Mouse (Mus musculus) kidney, embryonic 16.5 days (tissue): ENCODE results near the gene Esrrg. TPM values are rescaled to one million over a fixed set of nuclear protein-coding genes. Genes with fewer than 3 reads are reported as not detected.

Experiments used
- ATAC-seq: fragments of 200-750 bp; cut with Nextera tagmentation; 2 replicates; pipeline ENCODE4 v1.8.0; 2017; ENCODE audit warnings: moderate TSS enrichment; ENCODE audit not compliant: low FRiP score, low TSS enrichment
- H3K27ac ChIP-seq: fragments of 300-500 bp; sonication (generic); 2 replicates; pipeline ENCODE4 v1.5.1; 2014; ENCODE audit warnings: low read length
- H3K27me3 ChIP-seq: fragments of 300-500 bp; sonication (generic); 2 replicates; pipeline ENCODE4 v1.6.1; 2014; ENCODE audit warnings: low read length, control low read depth, mixed read lengths; ENCODE audit not compliant: insufficient read depth
- H3K36me3 ChIP-seq: fragments of 300-500 bp; sonication (generic); 2 replicates; pipeline ENCODE4 v1.6.1; 2014; ENCODE audit warnings: low read length, control low read depth, mixed read lengths; ENCODE audit not compliant: insufficient read depth
- H3K4me1 ChIP-seq: fragments of 300-500 bp; sonication (generic); 2 replicates; pipeline ENCODE4 v1.6.1; 2014; ENCODE audit warnings: low read length, control low read depth, mixed read lengths; ENCODE audit not compliant: insufficient read depth
- H3K4me2 ChIP-seq: fragments of 300-500 bp; sonication (generic); replicated peaks from 2 replicates; pipeline ENCODE4 v1.6.1; 2014; ENCODE audit warnings: low read depth, low read length
- H3K4me3 ChIP-seq: fragments of 300-500 bp; sonication (generic); 2 replicates; pipeline ENCODE4 v1.5.1; 2014; ENCODE audit warnings: mild to moderate bottlenecking, low read length
- H3K9ac ChIP-seq: fragments of 300-500 bp; sonication (generic); replicated peaks from 2 replicates; pipeline ENCODE4 v1.6.1; 2014; ENCODE audit warnings: low read length
- H3K9me3 ChIP-seq: fragments of 300-500 bp; sonication (generic); 2 replicates; pipeline ENCODE4 v1.6.1; 2016; ENCODE audit warnings: low read length, control low read depth
- WGBS: fragments of 180-500 bp; shearing (Covaris S2); extraction: QIAGEN DNeasy Blood & Tissue Kit; methylation state at CpG from one replicate; pipeline ENCODE4 v1.1.7; 2014; 5-methylcytosine and 5-hydroxymethylcytosine counted together
- polyA plus RNA-seq: library from polyadenylated mRNA; unstranded; fragments of >200 nt; fragmentation: Nextera tagmentation; extraction: Ambion mirVana; gene quantifications from 2 replicates; pipeline ENCODE4 v1.2.1, GENCODE M21; 2015

Gene Esrrg
- polyA plus RNA-seq, 1 experiment from 2014 or later = 36.0 TPM

DNA sequence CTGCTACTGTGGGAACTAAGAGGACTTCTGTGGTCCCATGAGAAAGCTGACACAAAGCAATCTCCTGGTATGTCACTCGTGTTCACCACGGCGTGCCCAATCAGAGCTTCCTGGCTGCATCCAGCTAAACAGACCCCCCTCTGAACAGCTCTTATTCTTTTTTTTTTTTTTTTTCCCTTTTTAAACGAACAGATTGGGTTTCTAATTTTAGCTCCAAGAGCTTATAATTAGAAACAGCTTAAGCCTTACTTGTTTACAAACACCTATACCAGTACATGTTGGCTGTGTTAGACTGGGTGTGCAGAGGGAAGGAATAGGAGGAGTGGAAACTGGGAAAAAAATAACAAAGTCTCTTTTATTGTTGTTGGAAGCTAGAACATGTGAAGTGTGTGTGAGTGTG lies 86.3 kb downstream of the Esrrg start:
- H3K27me3 ChIP-seq = no peaks in the 10 kb centered on the region
- H3K4me3 ChIP-seq = no peak overlapping the region
- no peak overlapping the region for H3K9ac ChIP-seq
- H3K4me2 ChIP-seq = no peak overlapping the region
- 63% methylated on average over 4 of the region's 4 CpGs for WGBS
- no peak overlapping the region for H3K27ac ChIP-seq
- no peaks in the 10 kb centered on the region for H3K36me3 ChIP-seq
- H3K9me3 ChIP-seq = no peaks in the 10 kb centered on the region
- no peak for ATAC-seq
- 0 out of 2 replicates have a peak, but pooled peaks cover 3% of the 10 kb centered on the region for H3K4me1 ChIP-seq

DNA sequence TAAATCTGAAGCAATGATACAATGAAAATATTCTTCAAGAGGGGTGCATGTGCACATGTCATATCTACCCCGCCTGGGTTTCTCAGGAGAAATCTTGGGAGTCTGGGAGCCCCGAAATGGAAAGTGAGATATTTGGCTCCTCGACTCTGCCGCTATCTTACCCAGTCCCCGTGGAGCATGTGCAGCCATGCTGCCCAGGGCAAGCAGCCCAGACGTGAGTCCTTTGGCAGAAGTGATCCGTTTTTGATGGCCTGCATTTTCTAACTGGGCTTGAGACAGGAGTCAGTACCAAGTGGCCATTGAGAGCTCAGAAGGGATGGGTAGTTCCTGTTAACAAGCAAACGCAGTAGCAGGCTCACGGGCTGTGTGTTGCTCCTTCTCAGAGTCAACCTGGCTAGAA lies 89.6 kb downstream of the Esrrg start:
- no peaks in the 10 kb centered on the region for H3K9me3 ChIP-seq
- H3K36me3 ChIP-seq = no peaks in the 10 kb centered on the region
- no peak for ATAC-seq

DNA sequence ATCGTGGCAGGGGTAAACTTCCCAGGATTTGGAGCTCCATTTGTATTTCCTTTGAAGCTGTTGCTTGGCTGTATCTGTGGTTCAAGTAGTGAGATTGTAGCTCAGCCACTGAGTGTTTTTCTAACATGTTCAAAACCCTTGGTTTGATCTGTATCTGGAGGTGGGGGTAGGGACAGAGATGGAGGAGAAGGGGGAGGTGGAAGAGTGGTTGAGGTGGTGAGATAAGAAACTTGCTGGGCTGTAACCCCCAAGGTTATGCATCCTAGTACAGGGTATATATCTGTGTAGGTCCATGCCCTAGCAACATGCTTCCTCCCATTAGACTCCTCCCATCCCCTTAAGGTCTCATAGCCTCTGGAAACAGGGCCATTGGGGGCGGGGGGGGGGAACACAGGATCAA lies 92.4 kb downstream of the Esrrg start:
- Histone ChIP-seq H3K4me1 (no peaks in the 10 kb centered on the region), H3K36me3 (no peaks in the 10 kb centered on the region), H3K9ac (no peak overlapping the region), H3K27ac (no peak overlapping the region), H3K9me3 (no peaks in the 10 kb centered on the region), H3K4me2 (no peak overlapping the region), H3K27me3 (no peaks in the 10 kb centered on the region), H3K4me3 (no peak overlapping the region)
- 72% methylated on average over 2 of the region's 2 CpGs for WGBS
- ATAC-seq = no peak

More for the DNA sequence above, 89.6 kb downstream of the Esrrg start:
- Histone ChIP-seq H3K27ac (no peak overlapping the region), H3K9ac (no peak overlapping the region), H3K27me3 (no peaks in the 10 kb centered on the region), H3K4me2 (no peak overlapping the region), H3K4me3 (no peak overlapping the region), H3K4me1 (0 out of 2 replicates have a peak, but pooled peaks cover 3% of the 10 kb centered on the region)
- WGBS = 86% methylated on average over 9 of the region's 9 CpGs

DNA sequence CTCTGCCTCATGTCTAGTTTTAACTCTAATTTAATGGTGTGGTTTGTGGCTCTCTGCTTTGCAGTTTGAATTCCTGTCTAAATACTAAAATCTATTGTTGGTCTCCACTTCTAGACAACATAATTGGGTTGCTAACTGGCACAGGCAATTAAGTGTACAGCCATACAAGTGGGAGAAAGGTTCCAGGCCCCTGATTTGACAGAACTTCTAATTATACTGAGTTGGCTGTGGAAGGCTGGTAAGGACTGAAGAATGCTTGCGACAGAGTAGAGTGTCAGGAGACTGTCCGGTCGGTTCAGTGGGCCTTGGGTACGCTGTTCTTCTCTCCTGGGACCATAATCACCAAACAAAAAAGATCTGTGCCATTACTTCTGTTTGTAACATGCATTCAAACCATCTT lies 96.3 kb downstream of the Esrrg start:
- ATAC-seq = no peak
- Histone ChIP-seq H3K27me3 (no peaks in the 10 kb centered on the region), H3K4me1 (no peaks in the 10 kb centered on the region), H3K9me3 (no peaks in the 10 kb centered on the region), H3K4me2 (no peak overlapping the region), H3K4me3 (no peak overlapping the region), H3K36me3 (no peaks in the 10 kb centered on the region), H3K27ac (no peak overlapping the region), H3K9ac (no peak overlapping the region)
- WGBS = 89% methylated on average over 4 of the region's 4 CpGs

DNA sequence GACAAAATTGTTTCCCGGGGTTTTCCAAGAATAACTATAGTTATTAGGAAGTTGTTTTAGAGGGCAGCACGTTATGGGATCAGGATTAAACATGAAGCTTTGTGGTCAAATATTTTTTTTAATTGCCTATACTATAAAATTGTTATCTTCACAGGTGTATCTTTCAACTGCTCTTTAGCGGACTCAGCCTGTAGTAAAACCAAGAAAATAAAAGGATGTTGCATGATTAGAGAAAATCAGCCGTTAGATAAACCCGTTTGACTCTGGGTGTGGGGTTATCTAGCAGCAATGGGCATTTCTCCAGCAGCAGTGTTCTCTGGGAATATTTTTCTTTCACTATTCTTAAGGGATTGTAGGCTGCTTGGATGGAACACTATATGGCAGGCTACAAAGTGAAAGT lies 96.8 kb downstream of the Esrrg start:
- no peaks in the 10 kb centered on the region for H3K36me3 ChIP-seq
- H3K9ac ChIP-seq = no peak overlapping the region
- H3K4me3 ChIP-seq = no peak overlapping the region
- H3K27ac ChIP-seq = no peak overlapping the region
- WGBS = 85% methylated on average over 5 of the region's 5 CpGs
- ATAC-seq = no peak
- H3K9me3 ChIP-seq = no peaks in the 10 kb centered on the region
- no peaks in the 10 kb centered on the region for H3K27me3 ChIP-seq
- no peak overlapping the region for H3K4me2 ChIP-seq
- no peaks in the 10 kb centered on the region for H3K4me1 ChIP-seq

DNA sequence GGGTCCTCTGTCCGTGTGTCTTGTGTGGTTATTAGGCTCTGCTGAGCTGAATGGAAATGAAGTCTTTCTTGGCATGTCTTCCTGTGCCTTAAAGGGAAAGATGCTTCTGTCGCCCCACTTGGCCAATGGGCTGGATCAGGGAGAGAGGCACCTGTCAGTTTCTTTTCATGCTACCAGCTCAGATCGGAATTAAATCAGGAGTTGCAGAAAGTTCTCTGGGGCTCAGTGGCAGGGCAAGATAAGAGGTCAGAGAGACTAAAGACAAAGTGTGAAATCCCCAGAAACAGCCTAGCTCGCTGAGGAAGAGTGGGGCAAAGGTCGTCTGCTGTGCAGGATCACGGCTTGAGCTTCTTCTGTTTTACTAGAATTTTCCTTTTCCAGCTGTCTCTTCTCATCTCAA lies 97.5 kb downstream of the Esrrg start:
- no peaks in the 10 kb centered on the region for H3K27me3 ChIP-seq
- H3K27ac ChIP-seq = no peak overlapping the region
- no peak for ATAC-seq
- no peaks in the 10 kb centered on the region for H3K4me1 ChIP-seq
- no peak overlapping the region for H3K4me3 ChIP-seq
- no peak overlapping the region for H3K9ac ChIP-seq
- H3K36me3 ChIP-seq = no peaks in the 10 kb centered on the region
- 59% methylated on average over 6 of the region's 6 CpGs for WGBS
- no peaks in the 10 kb centered on the region for H3K9me3 ChIP-seq
- H3K4me2 ChIP-seq = no peak overlapping the region

DNA sequence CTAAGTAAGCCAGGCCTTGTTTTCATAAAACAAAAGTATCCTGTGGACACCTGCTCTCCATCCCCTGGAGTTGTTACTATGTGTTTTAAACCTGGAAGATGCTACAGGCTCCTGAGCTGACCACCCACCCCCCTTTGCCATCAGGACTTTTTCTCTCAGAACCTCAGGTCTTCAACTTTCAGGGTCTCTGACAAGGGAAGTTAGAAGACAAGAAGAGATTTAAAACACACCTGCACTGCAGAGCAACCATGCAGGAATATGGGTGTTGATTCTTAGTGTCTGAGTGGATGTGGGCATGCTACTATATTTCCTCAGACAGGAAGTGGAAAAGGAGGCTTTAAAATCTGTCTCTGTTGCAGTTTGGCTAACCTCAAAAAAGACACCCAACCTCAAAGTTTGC lies 98.6 kb downstream of the Esrrg start:
- Histone ChIP-seq H3K36me3 (no peaks in the 10 kb centered on the region), H3K4me3 (no peak overlapping the region), H3K27me3 (no peaks in the 10 kb centered on the region), H3K4me2 (no peak overlapping the region), H3K27ac (no peak overlapping the region), H3K4me1 (no peaks in the 10 kb centered on the region), H3K9me3 (no peaks in the 10 kb centered on the region), H3K9ac (no peak overlapping the region)
- no peak for ATAC-seq

DNA sequence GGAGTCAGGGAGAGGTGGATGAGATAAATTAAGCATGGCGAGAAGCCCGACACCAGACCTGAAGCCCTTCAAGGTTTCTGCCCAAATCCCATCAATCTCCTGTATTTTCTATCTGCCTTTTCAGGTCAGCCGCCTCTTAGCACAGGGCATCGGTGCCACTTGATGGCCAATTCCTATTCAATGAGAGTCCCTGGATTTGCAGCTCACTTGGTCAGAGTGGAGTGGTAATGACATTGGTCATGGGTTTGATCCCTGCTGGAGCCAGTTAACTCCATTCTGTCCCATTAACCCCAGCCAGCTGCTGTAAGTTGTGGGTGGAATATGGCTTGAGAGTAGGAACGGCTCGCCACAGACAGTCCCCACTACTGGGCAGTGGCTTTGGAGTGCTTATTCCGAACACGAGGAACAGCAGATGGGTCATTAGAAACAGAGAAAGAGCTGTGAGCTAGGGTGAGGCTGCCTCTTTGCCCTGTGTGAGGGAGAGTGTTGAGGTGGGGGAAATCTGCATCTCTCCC lies 101.9 kb downstream of the Esrrg start:
- Histone ChIP-seq H3K4me3 (no peak overlapping the region), H3K27ac (no peak overlapping the region), H3K4me2 (no peak overlapping the region), H3K27me3 (no peaks in the 10 kb centered on the region), H3K9me3 (no peaks in the 10 kb centered on the region), H3K9ac (no peak overlapping the region), H3K36me3 (no peaks in the 10 kb centered on the region), H3K4me1 (no peaks in the 10 kb centered on the region)
- 75% methylated on average over 8 of the region's 8 CpGs for WGBS
- ATAC-seq = no peak

DNA sequence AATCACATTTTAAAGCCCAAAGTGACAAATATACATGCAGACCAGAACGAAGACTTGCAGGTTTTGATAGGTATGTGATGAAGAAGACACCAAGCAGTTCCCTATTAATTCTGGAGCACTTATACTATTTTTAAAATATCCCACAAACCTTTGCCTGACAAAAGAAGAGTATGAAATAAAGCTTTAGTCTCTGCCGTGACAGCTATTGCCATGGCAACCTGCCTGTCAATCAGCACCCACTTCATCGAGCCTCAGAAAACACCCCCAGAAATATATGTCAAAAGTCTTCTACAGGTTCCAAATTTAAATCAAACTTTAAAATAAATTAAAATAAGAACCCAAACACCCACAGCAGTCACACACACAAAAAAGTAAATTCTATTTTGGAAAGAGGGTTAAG lies 112.4 kb downstream of the Esrrg start:
- WGBS = 80% methylated on average over 3 of the region's 3 CpGs
- no peaks in the 10 kb centered on the region for H3K27me3 ChIP-seq
- H3K9ac ChIP-seq = no peak overlapping the region
- H3K9me3 ChIP-seq = no peaks in the 10 kb centered on the region
- H3K4me3 ChIP-seq = no peak overlapping the region
- no peaks in the 10 kb centered on the region for H3K4me1 ChIP-seq
- ATAC-seq = no peak
- H3K4me2 ChIP-seq = no peak overlapping the region
- no peaks in the 10 kb centered on the region for H3K36me3 ChIP-seq
- H3K27ac ChIP-seq = no peak overlapping the region

DNA sequence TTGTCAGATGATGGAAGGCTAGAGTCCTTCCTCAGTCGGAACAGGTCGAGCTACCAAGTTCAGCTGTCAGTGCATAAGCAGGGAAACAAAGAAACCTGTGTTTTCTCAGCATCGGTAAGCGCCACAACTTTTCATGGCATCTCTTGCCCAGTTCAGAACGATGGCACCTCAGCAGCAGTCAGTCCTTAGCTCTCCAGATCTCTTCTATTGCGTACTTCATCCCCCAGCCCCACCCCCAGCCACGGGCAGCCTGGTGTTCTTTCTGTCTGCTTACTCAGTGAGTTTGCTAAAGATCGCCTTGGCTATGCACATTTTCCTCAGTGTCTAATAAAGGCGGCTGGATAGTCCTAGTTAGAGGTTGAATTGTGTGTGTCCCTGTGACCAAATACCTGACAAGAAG lies 113.4 kb downstream of the Esrrg start:
- H3K4me2 ChIP-seq = no peak overlapping the region
- H3K4me1 ChIP-seq = no peaks in the 10 kb centered on the region
- H3K4me3 ChIP-seq = no peak overlapping the region
- H3K27ac ChIP-seq = no peak overlapping the region
- no peak overlapping the region for H3K9ac ChIP-seq
- 69% methylated on average over 9 of the region's 9 CpGs for WGBS
- no peak for ATAC-seq
- H3K9me3 ChIP-seq = no peaks in the 10 kb centered on the region
- no peaks in the 10 kb centered on the region for H3K27me3 ChIP-seq
- H3K36me3 ChIP-seq = no peaks in the 10 kb centered on the region

DNA sequence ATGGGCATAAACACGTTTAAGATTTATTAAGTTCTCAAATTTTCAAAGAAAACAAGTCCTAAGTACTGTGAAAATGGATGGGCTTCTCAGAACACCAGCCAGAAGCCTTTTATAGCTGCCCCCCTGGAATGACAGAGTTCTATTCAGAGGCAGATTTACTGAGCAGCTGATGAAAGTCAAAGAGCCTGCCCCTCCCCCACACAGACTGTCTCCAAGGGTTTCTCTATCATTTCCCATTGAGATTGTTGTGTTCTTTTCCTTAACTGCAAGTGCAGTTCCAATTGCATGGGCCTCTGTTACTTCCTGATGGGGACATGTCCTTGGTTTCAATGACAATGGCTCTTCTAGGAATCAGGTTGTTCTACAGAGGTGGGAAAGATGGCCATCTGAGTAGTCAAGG lies 116.1 kb downstream of the Esrrg start:
- 33% methylated on average over 1 of the region's 1 CpGs for WGBS
- H3K27me3 ChIP-seq = no peaks in the 10 kb centered on the region
- H3K4me1 ChIP-seq = no peaks in the 10 kb centered on the region
- ATAC-seq = no peak
- no peaks in the 10 kb centered on the region for H3K9me3 ChIP-seq
- H3K4me3 ChIP-seq = no peak overlapping the region
- H3K4me2 ChIP-seq = no peak overlapping the region
- H3K36me3 ChIP-seq = no peaks in the 10 kb centered on the region
- H3K9ac ChIP-seq = no peak overlapping the region
- H3K27ac ChIP-seq = no peak overlapping the region
